Mouse (Mus musculus) ES-Bruce4 (cell line): ENCODE measurements around the gene Ndufb10.

Experiments used
- CTCF ChIP-seq: IDR thresholded peaks from one replicate; pipeline ENCODE4 v1.8.1; 2011; ENCODE audit warnings: low read depth, low read length
- POLR2A ChIP-seq: IDR thresholded peaks from one replicate; pipeline ENCODE4 v1.8.1; 2011; ENCODE audit warnings: low read length; ENCODE audit not compliant: insufficient read depth

- TF ChIP-seq POLR2A: no peak
- no peak for TF ChIP-seq CTCF
These were observed 6.3 kb downstream of the Ndufb10 start, which contains the start of the genes Rnf151 and Rps2 for GRCm38 (mm10) chr17:24717943-24718342.
